Mouse (Mus musculus): ENCODE results near the gene Gm49358. TPM values are rescaled to one million over a fixed set of nuclear protein-coding genes. Genes with fewer than 3 reads are reported as not detected.

The Gm49358 gene
- polyA plus RNA-seq, 1 experiment, result not detected

- H3K9me3 ChIP-seq (ENCODE audit: control insufficient read depth, low read length), result no peaks in the 10 kb centered on the region
- H3K4me1 ChIP-seq (ENCODE audit: control insufficient read depth), result peaks cover 6% of the 10 kb centered on the region
- TF ChIP-seq GATA1 (IDR thresholded peaks at IDR 0.05; ENCODE audit: low read length), result no peak
- TF ChIP-seq TAL1 (IDR thresholded peaks at IDR 0.05; ENCODE audit: low read length), result no peak
- peaks cover 7% of the 10 kb centered on the region for H3K36me3 ChIP-seq (ENCODE audit: control insufficient read depth)
- no peaks in the 10 kb centered on the region for H3K27me3 ChIP-seq (ENCODE audit: control insufficient read depth)
- H3K4me3 ChIP-seq (replicated peaks), result no peak overlapping the region
Measured at GRCm38 (mm10) chr10:86815133-86815532, 51.4 kb downstream of the Gm49358 start.

DNA sequence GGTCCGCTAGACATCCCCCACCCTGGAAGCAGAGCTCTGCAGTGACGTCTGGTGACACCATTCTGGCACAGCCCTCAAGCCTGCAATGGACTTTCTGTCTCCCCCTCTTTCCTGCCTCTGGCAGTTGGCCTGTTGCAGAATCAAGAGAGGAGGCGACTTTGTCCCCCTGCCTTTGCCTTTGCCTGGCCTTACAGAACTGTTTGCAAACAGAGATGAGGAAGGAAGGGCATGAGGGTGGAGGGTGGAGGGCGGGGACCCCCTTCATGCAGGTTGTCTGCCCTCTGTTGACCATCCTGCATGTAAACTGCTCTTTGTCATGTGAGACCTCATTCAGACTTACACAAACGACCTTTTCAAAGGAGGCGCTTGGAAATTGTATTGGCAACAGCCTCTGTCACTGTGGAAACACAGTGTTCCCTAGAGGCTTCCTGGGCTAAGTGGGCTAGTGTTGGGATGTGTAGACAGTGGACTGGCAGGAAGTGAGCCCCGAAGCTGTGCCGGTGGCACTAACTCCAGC, 55.9 kb downstream of the Gm49358 start:
- peaks cover 16% of the 10 kb centered on the region for H3K36me3 ChIP-seq (ENCODE audit: control insufficient read depth)

GRCm38 (mm10) chr10:86821014-86821413, 57.2 kb downstream of the Gm49358 start:
- H3K9me3 ChIP-seq (ENCODE audit: control insufficient read depth, low read length), result no peaks in the 10 kb centered on the region
- TF ChIP-seq TAL1 (IDR thresholded peaks at IDR 0.05; ENCODE audit: low read length) (no peak), GATA1 (IDR thresholded peaks at IDR 0.05; ENCODE audit: low read length) (no peak)
- peaks cover 6% of the 10 kb centered on the region for H3K4me1 ChIP-seq (ENCODE audit: control insufficient read depth)
- no peak overlapping the region for H3K4me3 ChIP-seq (replicated peaks)
- H3K36me3 ChIP-seq (ENCODE audit: control insufficient read depth), result peaks cover 23% of the 10 kb centered on the region
- H3K27me3 ChIP-seq (ENCODE audit: control insufficient read depth), result no peaks in the 10 kb centered on the region

More for the DNA sequence above, 55.9 kb downstream of the Gm49358 start:
- no peak overlapping the region for H3K4me3 ChIP-seq (replicated peaks)
- H3K4me1 ChIP-seq (ENCODE audit: control insufficient read depth), result peaks cover 6% of the 10 kb centered on the region
- no peaks in the 10 kb centered on the region for H3K9me3 ChIP-seq (ENCODE audit: control insufficient read depth, low read length)
- TF ChIP-seq GATA1 (IDR thresholded peaks at IDR 0.05; ENCODE audit: low read length) (no peak), TAL1 (IDR thresholded peaks at IDR 0.05; ENCODE audit: low read length) (no peak)
- H3K27me3 ChIP-seq (ENCODE audit: control insufficient read depth), result no peaks in the 10 kb centered on the region

DNA sequence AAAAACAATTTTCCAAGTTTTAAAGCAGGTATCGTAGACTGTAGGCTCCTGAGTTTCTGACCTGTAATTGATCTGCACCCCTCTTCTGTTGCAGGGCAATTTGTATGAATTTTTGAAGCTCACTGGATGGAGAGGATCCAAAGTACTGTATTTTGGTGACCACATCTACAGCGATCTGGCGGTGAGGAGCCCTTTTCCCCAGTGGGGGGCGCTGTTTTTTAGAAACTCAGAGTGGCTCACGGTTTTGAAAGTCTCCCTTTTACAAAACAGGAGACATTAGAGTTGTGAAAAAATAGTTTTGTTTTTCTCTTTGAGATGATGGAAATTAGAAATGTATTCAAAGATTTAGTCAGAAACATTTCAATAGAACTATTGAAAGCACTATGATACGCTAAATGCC, 60.3 kb downstream of the Gm49358 start:
- H3K4me3 ChIP-seq (replicated peaks), result no peak overlapping the region
- H3K27me3 ChIP-seq (ENCODE audit: control insufficient read depth), result no peaks in the 10 kb centered on the region
- H3K36me3 ChIP-seq (ENCODE audit: control insufficient read depth), result peaks cover 24% of the 10 kb centered on the region
- no peaks in the 10 kb centered on the region for H3K4me1 ChIP-seq (ENCODE audit: control insufficient read depth)
- no peak for TF ChIP-seq TAL1 (IDR thresholded peaks at IDR 0.05; ENCODE audit: low read length)
- TF ChIP-seq GATA1 (IDR thresholded peaks at IDR 0.05; ENCODE audit: low read length), result no peak
- H3K9me3 ChIP-seq (ENCODE audit: control insufficient read depth, low read length), result peaks cover 1% of the 10 kb centered on the region; the same call in 1 of the 2 replicates

- no peaks in the 10 kb centered on the region for H3K27me3 ChIP-seq (ENCODE audit: control insufficient read depth)
- no peak for TF ChIP-seq GATA1 (IDR thresholded peaks at IDR 0.05; ENCODE audit: low read length)
- H3K9me3 ChIP-seq (ENCODE audit: control insufficient read depth, low read length), result peaks cover 2% of the 10 kb centered on the region; the same call in 1 of the 2 replicates
- H3K36me3 ChIP-seq (ENCODE audit: control insufficient read depth), result peaks cover 20% of the 10 kb centered on the region
- H3K4me3 ChIP-seq (replicated peaks), result no peak overlapping the region
- no peaks in the 10 kb centered on the region for H3K4me1 ChIP-seq (ENCODE audit: control insufficient read depth)
Measured at GRCm38 (mm10) chr10:86824871-86825270, 61.1 kb downstream of the Gm49358 start.

DNA sequence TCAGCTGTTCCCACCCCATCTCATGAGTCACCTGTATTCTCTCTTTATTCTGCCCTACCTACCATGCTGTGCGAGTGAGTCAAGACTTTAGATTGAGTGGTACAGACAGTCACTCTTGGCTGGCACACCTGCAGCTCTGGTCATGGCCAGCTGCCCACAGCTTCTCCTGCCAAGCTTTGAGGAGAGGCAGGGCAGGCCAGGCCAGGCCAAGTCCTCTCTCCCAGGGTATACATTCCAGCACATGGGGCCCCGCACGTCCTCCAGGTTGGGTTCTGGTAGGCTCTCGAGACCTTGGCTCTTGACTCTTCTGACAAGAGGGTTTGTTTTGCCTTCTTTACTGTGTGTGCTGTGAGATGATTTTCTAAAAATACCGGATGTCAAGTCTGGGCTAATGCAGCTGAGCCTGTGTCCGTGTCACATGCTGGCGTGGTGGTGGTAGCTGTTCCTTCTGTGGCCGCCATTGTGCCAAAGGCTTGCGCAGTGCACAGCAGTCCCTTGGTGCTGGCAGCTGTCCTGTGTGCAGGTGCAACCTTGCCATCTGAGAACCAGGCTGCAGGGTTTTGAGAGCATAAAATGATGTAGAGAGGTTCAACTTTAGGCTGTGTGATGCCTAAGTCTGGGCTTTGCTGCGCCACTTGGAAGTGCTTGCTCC, 62.2 kb downstream of the Gm49358 start:
- Histone ChIP-seq H3K36me3 (ENCODE audit: control insufficient read depth) (peaks cover 14% of the 10 kb centered on the region), H3K4me3 (replicated peaks) (no peak overlapping the region), H3K4me1 (ENCODE audit: control insufficient read depth) (no peaks in the 10 kb centered on the region), H3K9me3 (ENCODE audit: control insufficient read depth, low read length) (peaks cover 2% of the 10 kb centered on the region; the same call in 1 of the 2 replicates), H3K27me3 (ENCODE audit: control insufficient read depth) (no peaks in the 10 kb centered on the region)
- TF ChIP-seq TAL1 (IDR thresholded peaks at IDR 0.05; ENCODE audit: low read length), result no peak
- TF ChIP-seq GATA1 (IDR thresholded peaks at IDR 0.05; ENCODE audit: low read length), result no peak

GRCm38 (mm10) chr10:86826929-86827328, 63.2 kb downstream of the Gm49358 start:
- Histone ChIP-seq H3K9me3 (ENCODE audit: control insufficient read depth, low read length) (peaks cover 2% of the 10 kb centered on the region; the same call in 1 of the 2 replicates), H3K36me3 (ENCODE audit: control insufficient read depth) (peaks cover 13% of the 10 kb centered on the region), H3K27me3 (ENCODE audit: control insufficient read depth) (no peaks in the 10 kb centered on the region), H3K4me3 (replicated peaks) (no peak overlapping the region), H3K4me1 (ENCODE audit: control insufficient read depth) (no peaks in the 10 kb centered on the region)
- TF ChIP-seq GATA1 (IDR thresholded peaks at IDR 0.05; ENCODE audit: low read length), result no peak
- no peak for TF ChIP-seq TAL1 (IDR thresholded peaks at IDR 0.05; ENCODE audit: low read length)

- H3K27me3 ChIP-seq (ENCODE audit: control insufficient read depth), result no peaks in the 10 kb centered on the region
- no peak overlapping the region for H3K4me3 ChIP-seq (replicated peaks)
- TF ChIP-seq GATA1 (IDR thresholded peaks at IDR 0.05; ENCODE audit: low read length), result no peak
- H3K36me3 ChIP-seq (ENCODE audit: control insufficient read depth), result peaks cover 10% of the 10 kb centered on the region
- no peaks in the 10 kb centered on the region for H3K4me1 ChIP-seq (ENCODE audit: control insufficient read depth)
- peaks cover 2% of the 10 kb centered on the region; the same call in 1 of the 2 replicates for H3K9me3 ChIP-seq (ENCODE audit: control insufficient read depth, low read length)
Measured at GRCm38 (mm10) chr10:86828221-86829135, 64.7 kb downstream of the Gm49358 start.

GRCm38 (mm10) chr10:86829515-86829914, 65.7 kb downstream of the Gm49358 start:
- Histone ChIP-seq H3K4me1 (ENCODE audit: control insufficient read depth) (no peaks in the 10 kb centered on the region), H3K36me3 (ENCODE audit: control insufficient read depth) (peaks cover 12% of the 10 kb centered on the region)

More at GRCm38 (mm10) chr10:86829515-86829914, 65.7 kb downstream of the Gm49358 start:
- H3K27me3 ChIP-seq (ENCODE audit: control insufficient read depth), result no peaks in the 10 kb centered on the region
- TF ChIP-seq TAL1 (IDR thresholded peaks at IDR 0.05; ENCODE audit: low read length) (no peak), GATA1 (IDR thresholded peaks at IDR 0.05; ENCODE audit: low read length) (no peak)
- peaks cover 2% of the 10 kb centered on the region; the same call in 1 of the 2 replicates for H3K9me3 ChIP-seq (ENCODE audit: control insufficient read depth, low read length)
- H3K4me3 ChIP-seq (replicated peaks), result no peak overlapping the region

Measured in erythroblast, embryonic 14.5 days (primary cell).